ENCODE assay signal across 27 mouse cellular contexts in the genomic region with DNA sequence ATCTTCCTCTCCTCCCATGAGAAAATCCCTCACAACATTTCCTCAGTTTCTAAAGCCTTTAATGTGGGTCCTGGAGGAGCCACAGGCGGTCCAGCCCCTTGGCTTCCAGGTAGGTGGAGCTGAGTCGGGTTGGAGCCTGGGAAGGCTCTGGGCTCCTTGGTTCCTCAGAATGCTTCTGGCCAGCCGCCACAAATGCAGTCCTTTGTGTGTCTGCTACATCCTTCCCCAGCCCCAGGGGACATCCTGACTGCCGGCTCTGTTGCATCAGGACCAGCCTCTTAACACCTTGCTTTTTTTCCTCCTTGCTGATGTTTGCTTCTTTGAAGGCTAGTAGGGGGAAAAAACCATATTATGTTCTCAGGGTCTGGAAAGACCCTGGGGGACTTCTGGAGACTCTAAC. TPM values are rescaled to one million over a fixed set of nuclear protein-coding genes. Genes with fewer than 3 reads are reported as not detected.
DNase-seq lines count a peak whose midpoint lies in the region; ATAC-seq and TF ChIP-seq lines count a peak whose summit lies in the region.
"Had no signal": no experiment of that assay in that cellular context is flagged by ENCODE, and none has a peak within 500 bp of the region (broad histone marks: within the 10 kb centered on the region; RNA-seq: fewer than 3 reads in every experiment).

No protein-coding gene starts in this region.

- WGBS in heart, adult 2 months = 64% methylated on average over 4 of the region's 4 CpGs
- 60% methylated on average over 4 of the region's 4 CpGs for WGBS in midbrain, embryonic 14.5 days
- 62% methylated on average over 4 of the region's 4 CpGs for WGBS in midbrain, embryonic 11.5 days

- H3K9ac ChIP-seq in heart, adult 2 months (ENCODE audit: low read depth, low read length) = no peak overlapping the region
- no peak overlapping the region for H3K9ac ChIP-seq in midbrain, embryonic 14.5 days (replicated peaks; ENCODE audit: low read length)
- no peak overlapping the region for H3K9ac ChIP-seq in midbrain, embryonic 11.5 days (ENCODE audit: low read length)
- H3K9ac ChIP-seq: embryonic facial prominence, embryonic 12.5 days; forebrain, embryonic 12.5 days; forebrain, embryonic 15.5 days; heart, embryonic 13.5 days; hindbrain, embryonic 12.5 days; hindbrain, embryonic 15.5 days had no signal

- peaks cover 7% of the 10 kb centered on the region for H3K4me1 ChIP-seq in heart, adult 2 months (ENCODE audit: control insufficient read depth, insufficient read depth, low read length)
- H3K4me1 ChIP-seq in midbrain, embryonic 14.5 days (ENCODE audit: control insufficient read depth, insufficient read depth, low read length) = no peaks in the 10 kb centered on the region
- no peaks in the 10 kb centered on the region for H3K4me1 ChIP-seq in midbrain, embryonic 11.5 days (ENCODE audit: control insufficient read depth, insufficient read depth, low read length)
- H3K4me1 ChIP-seq: embryonic facial prominence, embryonic 12.5 days; forebrain, embryonic 12.5 days; forebrain, embryonic 15.5 days; hindbrain, embryonic 12.5 days; hindbrain, embryonic 15.5 days had no signal

- DNase-seq in gastrocnemius, adult 2 months = peak; percentile 35
- no peak for DNase-seq in gastrocnemius, postnatal 36 days
- DNase-seq in heart, adult 2 months = peak; percentile 17 to 28
- DNase-seq in heart, postnatal 25 days (ENCODE audit: low spot score) = no peak
- peak; percentile 8 for DNase-seq in midbrain, embryonic 14.5 days
- no peak for DNase-seq in midbrain, embryonic 11.5 days (ENCODE audit: low spot score, missing footprints)
- peak; percentile 29 for DNase-seq in MN1 (ENCODE audit: low spot score)
- DNase-seq in T-cell, adult 2 months (ENCODE audit: low spot score) = no peak
- DNase-seq: adrenal gland, adult 8-10 months; adrenal gland, postnatal 25 days; B cell, adult 2 months; cerebellum, adult 18-20 months; cerebellum, adult 9-10 months; gastrocnemius, postnatal 25 days had no signal

- no peak for ATAC-seq in midbrain, embryonic 14.5 days (ENCODE audit: low FRiP score, low TSS enrichment)
- ATAC-seq in midbrain, embryonic 11.5 days (ENCODE audit: low FRiP score) = no peak
- ATAC-seq: activated CD4-positive, CD25-positive, alpha-beta regulatory T cell, adult 4 months; forebrain, embryonic 15.5 days; intestine, postnatal 0 days had no signal

- no peak for TF ChIP-seq POLR2A in heart, adult 2 months (IDR thresholded peaks at IDR 0.05; ENCODE audit: insufficient read depth, low read depth, low read length)

- H3K27me3 ChIP-seq in heart, adult 2 months (ENCODE audit: control insufficient read depth, insufficient read depth, low read length) = no peaks in the 10 kb centered on the region
- no peaks in the 10 kb centered on the region for H3K27me3 ChIP-seq in midbrain, embryonic 14.5 days (ENCODE audit: control insufficient read depth, insufficient read depth, low read length)
- H3K27me3 ChIP-seq in midbrain, embryonic 11.5 days (ENCODE audit: control insufficient read depth, insufficient read depth, low read length) = no peaks in the 10 kb centered on the region
- H3K27me3 ChIP-seq: CH12.LX; embryonic facial prominence, embryonic 12.5 days; forebrain, embryonic 15.5 days; heart, embryonic 13.5 days; hindbrain, embryonic 12.5 days; hindbrain, embryonic 15.5 days had no signal

- no peak overlapping the region for H3K27ac ChIP-seq in gastrocnemius, adult 2 months
- H3K27ac ChIP-seq in heart, adult 2 months = no peak overlapping the region
- H3K27ac ChIP-seq in midbrain, embryonic 14.5 days (replicated peaks; ENCODE audit: low read depth, low read length) = no peak overlapping the region
- no peak overlapping the region for H3K27ac ChIP-seq in midbrain, embryonic 11.5 days (ENCODE audit: low read depth, low read length)
- H3K27ac ChIP-seq: embryonic facial prominence, embryonic 12.5 days; forebrain, embryonic 12.5 days; forebrain, embryonic 15.5 days; heart, embryonic 10.5 days; heart, embryonic 13.5 days; hindbrain, embryonic 12.5 days; hindbrain, embryonic 15.5 days had no signal

- H3K4me2 ChIP-seq in midbrain, embryonic 14.5 days (ENCODE audit: low read length) = no peak overlapping the region
- H3K4me2 ChIP-seq in midbrain, embryonic 11.5 days = no peak overlapping the region
- H3K4me2 ChIP-seq: embryonic facial prominence, embryonic 12.5 days; forebrain, embryonic 12.5 days; forebrain, embryonic 15.5 days; heart, embryonic 13.5 days; hindbrain, embryonic 12.5 days; hindbrain, embryonic 15.5 days had no signal

- H3K9me3 ChIP-seq in midbrain, embryonic 14.5 days (ENCODE audit: control insufficient read depth, low read length) = no peaks in the 10 kb centered on the region
- H3K9me3 ChIP-seq in midbrain, embryonic 11.5 days (ENCODE audit: control insufficient read depth, low read length) = no peaks in the 10 kb centered on the region
- H3K9me3 ChIP-seq: embryonic facial prominence, embryonic 12.5 days; forebrain, embryonic 12.5 days; forebrain, embryonic 15.5 days; G1E; heart, embryonic 10.5 days; heart, embryonic 13.5 days; hindbrain, embryonic 12.5 days; hindbrain, embryonic 15.5 days had no signal

- TF ChIP-seq EP300 in heart, adult 2 months (IDR thresholded peaks at IDR 0.05; ENCODE audit: insufficient read depth, low read depth, low read length) = no peak

- no peaks in the 10 kb centered on the region for H3K79me2 ChIP-seq in heart, adult 2 months (replicated peaks; ENCODE audit: control insufficient read depth, insufficient read depth, low read length)

- no peaks in the 10 kb centered on the region for H3K36me3 ChIP-seq in heart, adult 2 months (ENCODE audit: control insufficient read depth, insufficient read depth, low read length)
- H3K36me3 ChIP-seq in midbrain, embryonic 14.5 days (ENCODE audit: control insufficient read depth, insufficient read depth, low read length) = no peaks in the 10 kb centered on the region
- H3K36me3 ChIP-seq in midbrain, embryonic 11.5 days (ENCODE audit: control insufficient read depth, insufficient read depth, low read length) = no peaks in the 10 kb centered on the region
- H3K36me3 ChIP-seq: embryonic facial prominence, embryonic 12.5 days; forebrain, embryonic 12.5 days; forebrain, embryonic 15.5 days; G1E; heart, embryonic 10.5 days; heart, embryonic 13.5 days; hindbrain, embryonic 12.5 days; hindbrain, embryonic 15.5 days had no signal

- no peak for TF ChIP-seq CTCF in gastrocnemius, adult 2 months (IDR thresholded peaks at IDR 0.05)
- no peak for TF ChIP-seq CTCF in heart, adult 2 months (IDR thresholded peaks at IDR 0.05)

- H3K4me3 ChIP-seq in gastrocnemius, adult 2 months = no peak overlapping the region
- H3K4me3 ChIP-seq in heart, adult 2 months = no peak overlapping the region
- no peak overlapping the region for H3K4me3 ChIP-seq in midbrain, embryonic 14.5 days (replicated peaks; ENCODE audit: low read depth, low read length)
- no peak overlapping the region for H3K4me3 ChIP-seq in midbrain, embryonic 11.5 days (ENCODE audit: low read depth, low read length)
- H3K4me3 ChIP-seq: embryonic facial prominence, embryonic 12.5 days; erythroblast, embryonic 14.5 days; forebrain, embryonic 12.5 days; forebrain, embryonic 15.5 days; heart, embryonic 10.5 days; heart, embryonic 13.5 days; hindbrain, embryonic 12.5 days; hindbrain, embryonic 15.5 days had no signal

- intact Hi-C loops in gastrocnemius, adult 2 months (cut with DNase I) = no loop called here
- intact Hi-C loops in gastrocnemius, postnatal 36 days (cut with DNase I) = no loop called here
- intact Hi-C loops in heart, adult 2 months (cut with DNase I) = loop anchor here (5.0 kb wide), 1 partner anchor 50 kb away; no protein-coding TSS in a partner anchor
- intact Hi-C loops in heart, postnatal 25 days (cut with DNase I) = no loop called here

RNA-seq across cellular contexts. Expression of a gene that starts 21.4 kb away (rescaled TPM):
- under 1 TPM; 0.50 to 0.51 TPM for total RNA-seq in gastrocnemius, adult 2 months (2021)
- under 1 TPM; 0.33 to 0.69 TPM for total RNA-seq in gastrocnemius, postnatal 36 days (2021)
- 1 to 10 TPM; 2.0 to 2.1 TPM for total RNA-seq in heart, adult 2 months (2021)
- polyA plus RNA-seq in heart, adult 2 months (2012; rRNA removed) = 3.4 and 6.5 TPM in 2 replicates
- 1 to 10 TPM; 1.9 to 2.7 TPM for total RNA-seq in heart, postnatal 25 days (2021)
- 2.9 and 4.5 TPM in 2 replicates for polyA plus RNA-seq in midbrain, embryonic 14.5 days (2014; fragmentation: Nextera tagmentation; extraction: Ambion mirVana)
- 1.3 and 1.7 TPM in 2 replicates for polyA plus RNA-seq in midbrain, embryonic 11.5 days (2014; fragmentation: Nextera tagmentation; extraction: Ambion mirVana)
- total RNA-seq: granulocyte monocyte progenitor cell, adult 5-6 weeks had no signal
- polyA plus RNA-seq: erythroblast, embryonic 14.5 days; G1E had no signal

RNA-seq across cellular contexts. Expression of a gene that starts 56.6 kb away (rescaled TPM):
- 1 to 10 TPM; 2.4 to 2.7 TPM for total RNA-seq in gastrocnemius, adult 2 months (2021)
- 1 to 10 TPM; 2.7 to 3.9 TPM for total RNA-seq in gastrocnemius, postnatal 36 days (2021)
- total RNA-seq in heart, adult 2 months (2021) = 1 to 10 TPM; 6.2 to 6.8 TPM
- 9.3 and 12.4 TPM in 2 replicates for polyA plus RNA-seq in heart, adult 2 months (2012; rRNA removed)
- total RNA-seq in heart, postnatal 25 days (2021) = 1 to 10 TPM; 5.8 to 7.0 TPM
- polyA plus RNA-seq in midbrain, embryonic 14.5 days (2014; fragmentation: Nextera tagmentation; extraction: Ambion mirVana) = 84.8 and 111 TPM in 2 replicates
- polyA plus RNA-seq in midbrain, embryonic 11.5 days (2014; fragmentation: Nextera tagmentation; extraction: Ambion mirVana) = 105 and 113 TPM in 2 replicates

RNA-seq across cellular contexts. Expression of a gene that starts 56.7 kb away (rescaled TPM):
- 1 to 10 TPM; 5.4 to 8.5 TPM for total RNA-seq in gastrocnemius, adult 2 months (2021)
- total RNA-seq in gastrocnemius, postnatal 36 days (2021) = 1 to 10 TPM; 5.5 to 6.1 TPM
- 10 to 100 TPM; 11.4 to 14.2 TPM for total RNA-seq in heart, adult 2 months (2021)
- polyA plus RNA-seq in heart, adult 2 months (2012; rRNA removed) = 10.1 and 10.5 TPM in 2 replicates
- total RNA-seq in heart, postnatal 25 days (2021) = 10 to 100 TPM; 13.0 to 13.4 TPM
- 11.9 and 16.1 TPM in 2 replicates for polyA plus RNA-seq in midbrain, embryonic 14.5 days (2014; fragmentation: Nextera tagmentation; extraction: Ambion mirVana)
- 15.7 and 18.7 TPM in 2 replicates for polyA plus RNA-seq in midbrain, embryonic 11.5 days (2014; fragmentation: Nextera tagmentation; extraction: Ambion mirVana)

Comparison
In these comparisons a context has a peak if more than half of its experiments do, and no peak if none do; other contexts are left out.
1. DNase-seq: peak in gastrocnemius, adult 2 months (single experiment), heart, adult 2 months (2 of 2), midbrain, embryonic 14.5 days (single experiment) and MN1 (single experiment); none in gastrocnemius, postnatal 36 days (0 of 2), heart, postnatal 25 days (single experiment), midbrain, embryonic 11.5 days (single experiment) and T-cell, adult 2 months (single experiment).